Mouse (Mus musculus) heart, embryonic 16.5 days (tissue): ENCODE measurements around the gene Fam90a1b. TPM values are rescaled to one million over a fixed set of nuclear protein-coding genes. Genes with fewer than 3 reads are reported as not detected.
"Not testable (repeated sequence)": the region's sequence is repeated elsewhere in the genome, so short reads cannot be mapped to it uniquely, and the experiment has no call there.

ENCODE experiments used
- ATAC-seq: fragments of 200-750 bp; cut with Nextera tagmentation; replicated peaks from 2 replicates; pipeline ENCODE4 v1.8.0; 2017; ENCODE audit warnings: moderate number of reproducible peaks; ENCODE audit not compliant: insufficient read depth, low FRiP score; ENCODE audit errors: extremely low read depth
- H3K27ac ChIP-seq: fragments of 300-500 bp; sonication (generic); 2 replicates; pipeline ENCODE4 v1.5.1; 2014; ENCODE audit warnings: mild to moderate bottlenecking, low read length, control low read depth, moderate library complexity
- H3K27me3 ChIP-seq: fragments of 300-500 bp; sonication (generic); 2 replicates; pipeline ENCODE4 v1.6.1; 2014; ENCODE audit warnings: low read length, mixed read lengths; ENCODE audit not compliant: control insufficient read depth, insufficient read depth
- H3K36me3 ChIP-seq: fragments of 300-500 bp; sonication (generic); 2 replicates; pipeline ENCODE4 v1.6.1; 2014; ENCODE audit not compliant: control insufficient read depth, insufficient read depth
- H3K4me1 ChIP-seq: fragments of 300-500 bp; sonication (generic); 2 replicates; pipeline ENCODE4 v1.6.1; 2014; ENCODE audit warnings: low read length, mixed read lengths; ENCODE audit not compliant: control insufficient read depth, insufficient read depth
- H3K4me2 ChIP-seq: fragments of 300-500 bp; sonication (generic); 2 replicates; pipeline ENCODE4 v1.6.1; 2014; ENCODE audit warnings: low read depth, mild to moderate bottlenecking, control low read depth, low read length
- H3K4me3 ChIP-seq: fragments of 300-500 bp; sonication (generic); 2 replicates; pipeline ENCODE4 v1.5.1; 2014; ENCODE audit warnings: mild to moderate bottlenecking, control low read depth, low read length
- H3K9ac ChIP-seq: fragments of 300-500 bp; sonication (generic); 2 replicates; pipeline ENCODE4 v1.6.1; 2014; ENCODE audit warnings: low read length, control low read depth
- H3K9me3 ChIP-seq: fragments of 300-500 bp; sonication (generic); replicated peaks from 2 replicates; pipeline ENCODE4 v1.6.1; 2016; ENCODE audit warnings: low read length; ENCODE audit not compliant: control insufficient read depth
- WGBS: fragments of 180-500 bp; shearing (Covaris S2); extraction: QIAGEN DNeasy Blood & Tissue Kit; methylation state at CpG from one replicate; pipeline ENCODE4 v1.1.7; 2014; 5-methylcytosine and 5-hydroxymethylcytosine counted together
- polyA plus RNA-seq: library from polyadenylated mRNA; unstranded; fragments of >200 nt; fragmentation: Nextera tagmentation; extraction: Ambion mirVana; gene quantifications from 2 replicates; pipeline ENCODE4 v1.2.1, GENCODE M21; 2015

Fam90a1b gene
- not detected in 2 replicates for polyA plus RNA-seq

GRCm38 (mm10) chrX:94366670-94367241 lies at the start of gene Fam90a1b, which contains the start of gene Apoo:
Gene Fam90a1b (minus strand): TSS chrX:94366777.
Gene Apoo (plus strand): TSS chrX:94367117.
- Histone ChIP-seq H3K4me3 (peak within 1 kb of the TSS; percentile 60), H3K36me3 (no peaks in the 10 kb centered on the region)
- peak; percentile 99 for ATAC-seq

GRCm38 (mm10) chrX:94408975-94409374 lies 42.4 kb upstream of the Fam90a1b start:
- no peaks in the 10 kb centered on the region for H3K4me1 ChIP-seq
- H3K4me2 ChIP-seq: no peak overlapping the region
- H3K9me3 ChIP-seq: no peaks in the 10 kb centered on the region
- H3K4me3 ChIP-seq: no peak overlapping the region
- no peak overlapping the region for H3K9ac ChIP-seq
- H3K27ac ChIP-seq: no peak overlapping the region
- no peaks in the 10 kb centered on the region for H3K36me3 ChIP-seq
- WGBS: 40% methylated on average over 3 of the region's 3 CpGs
- ATAC-seq: no peak
- H3K27me3 ChIP-seq: peaks cover 2% of the 10 kb centered on the region; the same call in 1 of the 2 replicates

More at GRCm38 (mm10) chrX:94366670-94367241, at the start of gene Fam90a1b, which contains the start of gene Apoo:
- H3K27ac ChIP-seq: peak within 1 kb of the TSS; percentile 76
- H3K9ac ChIP-seq: peak within 1 kb of the TSS; percentile 75
- no peaks in the 10 kb centered on the region; the same call in 1 of the 2 replicates for H3K9me3 ChIP-seq
- 13% methylated on average over 45 of the region's 46 CpGs for WGBS
- peaks cover 3% of the 10 kb centered on the region; the same call in 1 of the 2 replicates for H3K4me1 ChIP-seq
- peak within 1 kb of the TSS; percentile 64 for H3K4me2 ChIP-seq
- H3K27me3 ChIP-seq: peaks cover 38% of the 10 kb centered on the region

- peaks cover 10% of the 10 kb centered on the region; the same call in 1 of the 2 replicates for H3K27me3 ChIP-seq
- no peak for ATAC-seq
- H3K4me1 ChIP-seq: peaks cover 2% of the 10 kb centered on the region
- WGBS: 75% methylated on average over 5 of the region's 5 CpGs
- no peak overlapping the region for H3K9ac ChIP-seq
- no peaks in the 10 kb centered on the region for H3K9me3 ChIP-seq
- no peak overlapping the region for H3K4me2 ChIP-seq
- H3K27ac ChIP-seq: no peak overlapping the region
- H3K36me3 ChIP-seq: peaks cover 9% of the 10 kb centered on the region
- H3K4me3 ChIP-seq: no peak overlapping the region
These were observed 12.2 kb upstream of the Fam90a1b start for GRCm38 (mm10) chrX:94378734-94379133.

GRCm38 (mm10) chrX:94367248-94367647 lies 671 bp upstream of the Fam90a1b start:
- Histone ChIP-seq H3K9ac (peak overlapping the region; percentile 75), H3K4me2 (peak overlapping the region; percentile 55), H3K4me1 (peaks cover 3% of the 10 kb centered on the region; the same call in 1 of the 2 replicates), H3K27me3 (peaks cover 36% of the 10 kb centered on the region), H3K36me3 (no peaks in the 10 kb centered on the region), H3K9me3 (no peaks in the 10 kb centered on the region; the same call in 1 of the 2 replicates), H3K4me3 (peak overlapping the region; percentile 60), H3K27ac (peak overlapping the region; percentile 76)
- WGBS: 13% methylated on average over 17 of the region's 17 CpGs
- ATAC-seq: no peak

GRCm38 (mm10) chrX:94366029-94366428 lies 548 bp downstream of the Fam90a1b start:
- 19% methylated on average over 15 of the region's 16 CpGs for WGBS
- no peak for ATAC-seq
- peak overlapping the region; percentile 64 for H3K4me2 ChIP-seq

GRCm38 (mm10) chrX:94365381-94365925 lies 1.1 kb downstream of the Fam90a1b start:
- Histone ChIP-seq H3K27me3 (peaks cover 39% of the 10 kb centered on the region), H3K4me1 (peaks cover 3% of the 10 kb centered on the region; the same call in 1 of the 2 replicates), H3K27ac (no peak overlapping the region), H3K4me3 (peak overlapping the region; percentile 41), H3K9ac (no peak overlapping the region), H3K9me3 (no peaks in the 10 kb centered on the region; the same call in 1 of the 2 replicates), H3K4me2 (peak overlapping the region; percentile 64), H3K36me3 (no peaks in the 10 kb centered on the region)
- no peak for ATAC-seq
- WGBS: 21% methylated on average over 14 of the region's 14 CpGs

More at GRCm38 (mm10) chrX:94366029-94366428, 548 bp downstream of the Fam90a1b start:
- Histone ChIP-seq H3K4me3 (peak overlapping the region; percentile 41), H3K4me1 (peaks cover 3% of the 10 kb centered on the region; the same call in 1 of the 2 replicates), H3K9ac (no peak overlapping the region), H3K9me3 (no peaks in the 10 kb centered on the region; the same call in 1 of the 2 replicates), H3K27me3 (peaks cover 36% of the 10 kb centered on the region), H3K36me3 (no peaks in the 10 kb centered on the region), H3K27ac (no peak overlapping the region)

GRCm38 (mm10) chrX:94343638-94344037 lies 22.9 kb downstream of the Fam90a1b start:
- peaks cover 23% of the 10 kb centered on the region for H3K27me3 ChIP-seq
- not testable (repeated sequence) for H3K4me1 ChIP-seq, H3K9ac ChIP-seq, H3K36me3 ChIP-seq, H3K4me2 ChIP-seq, H3K9me3 ChIP-seq, H3K4me3 ChIP-seq, H3K27ac ChIP-seq, ATAC-seq
- WGBS: 96% methylated on average over 4 of the region's 4 CpGs

GRCm38 (mm10) chrX:94321036-94321902 lies 45.3 kb downstream of the Fam90a1b start:
- Histone ChIP-seq H3K27ac (no peak overlapping the region), H3K36me3 (no peaks in the 10 kb centered on the region), H3K27me3 (peaks cover 21% of the 10 kb centered on the region), H3K4me1 (no peaks in the 10 kb centered on the region), H3K4me3 (no peak overlapping the region), H3K9ac (no peak overlapping the region), H3K9me3 (no peaks in the 10 kb centered on the region), H3K4me2 (no peak overlapping the region)
- no peak for ATAC-seq
- WGBS: 79% methylated on average over 11 of the region's 11 CpGs
